Mouse (Mus musculus) splenic B cell, adult 2 months (primary cell): ENCODE results near the gene Aipl1.

Experiments
- DNase-seq: peaks from one replicate; pipeline ENCODE4 v3.0.0-alpha.2; 2011; ENCODE audit warnings: low read depth, low spot score
- H3K27me3 ChIP-seq: 2 replicates; pipeline ENCODE4 v1.6.1; 2012; ENCODE audit warnings: mild to moderate bottlenecking, low read length, moderate library complexity, mixed read lengths; ENCODE audit not compliant: control insufficient read depth, poor library complexity, insufficient read depth, severe bottlenecking
- H3K36me3 ChIP-seq: 2 replicates; pipeline ENCODE4 v1.6.1; 2012; ENCODE audit warnings: mild to moderate bottlenecking, low read length, moderate library complexity, mixed read lengths; ENCODE audit not compliant: control insufficient read depth, poor library complexity, insufficient read depth, severe bottlenecking

Gene Aipl1

GRCm38 (mm10) chr11:72037409-72037808, at the start of gene Aipl1:
Gene Aipl1 (minus strand): TSS chr11:72037509.
- Histone ChIP-seq H3K27me3 (no peaks in the 10 kb centered on the region), H3K36me3 (no peaks in the 10 kb centered on the region)
- DNase-seq = no peak

GRCm38 (mm10) chr11:72086251-72087046, 49.1 kb upstream of the Aipl1 start:
- H3K36me3 ChIP-seq = no peaks in the 10 kb centered on the region
- H3K27me3 ChIP-seq = no peaks in the 10 kb centered on the region
- DNase-seq = no peak

- no peak for DNase-seq
- Histone ChIP-seq H3K36me3 (no peaks in the 10 kb centered on the region), H3K27me3 (no peaks in the 10 kb centered on the region)
Measured at GRCm38 (mm10) chr11:72084337-72084736, 47.0 kb upstream of the Aipl1 start.

- H3K36me3 ChIP-seq = no peaks in the 10 kb centered on the region
- DNase-seq = no peak
- no peaks in the 10 kb centered on the region for H3K27me3 ChIP-seq
Measured at GRCm38 (mm10) chr11:72082601-72083000, 45.3 kb upstream of the Aipl1 start.

GRCm38 (mm10) chr11:72080461-72080860, 43.2 kb upstream of the Aipl1 start:
- Histone ChIP-seq H3K36me3 (no peaks in the 10 kb centered on the region), H3K27me3 (no peaks in the 10 kb centered on the region)
- no peak for DNase-seq

- Histone ChIP-seq H3K36me3 (no peaks in the 10 kb centered on the region), H3K27me3 (no peaks in the 10 kb centered on the region)
- DNase-seq = no peak
Measured at GRCm38 (mm10) chr11:72078647-72079046, 41.3 kb upstream of the Aipl1 start.

- no peaks in the 10 kb centered on the region for H3K27me3 ChIP-seq
- H3K36me3 ChIP-seq = no peaks in the 10 kb centered on the region
- no peak for DNase-seq
Measured at GRCm38 (mm10) chr11:72078056-72078455, 40.7 kb upstream of the Aipl1 start.

- DNase-seq = no peak
- Histone ChIP-seq H3K36me3 (no peaks in the 10 kb centered on the region), H3K27me3 (no peaks in the 10 kb centered on the region)
Measured at GRCm38 (mm10) chr11:72074230-72074629, 36.9 kb upstream of the Aipl1 start.

GRCm38 (mm10) chr11:72072331-72072905, 35.1 kb upstream of the Aipl1 start:
- no peak for DNase-seq

GRCm38 (mm10) chr11:72070733-72071132, 33.4 kb upstream of the Aipl1 start:
- no peak for DNase-seq

More at GRCm38 (mm10) chr11:72072331-72072905, 35.1 kb upstream of the Aipl1 start:
- Histone ChIP-seq H3K27me3 (no peaks in the 10 kb centered on the region), H3K36me3 (no peaks in the 10 kb centered on the region)

GRCm38 (mm10) chr11:72068026-72068425, 30.7 kb upstream of the Aipl1 start:
- no peak for DNase-seq
- H3K27me3 ChIP-seq = no peaks in the 10 kb centered on the region
- no peaks in the 10 kb centered on the region for H3K36me3 ChIP-seq

More at GRCm38 (mm10) chr11:72070733-72071132, 33.4 kb upstream of the Aipl1 start:
- Histone ChIP-seq H3K27me3 (no peaks in the 10 kb centered on the region), H3K36me3 (no peaks in the 10 kb centered on the region)

GRCm38 (mm10) chr11:72067326-72067725, 30.0 kb upstream of the Aipl1 start:
- no peaks in the 10 kb centered on the region for H3K27me3 ChIP-seq
- DNase-seq = no peak
- H3K36me3 ChIP-seq = no peaks in the 10 kb centered on the region

GRCm38 (mm10) chr11:72066330-72066729, 29.0 kb upstream of the Aipl1 start:
- peak; percentile 43 for DNase-seq
- H3K36me3 ChIP-seq = no peaks in the 10 kb centered on the region
- H3K27me3 ChIP-seq = no peaks in the 10 kb centered on the region

GRCm38 (mm10) chr11:72065103-72065502, 27.8 kb upstream of the Aipl1 start:
- no peaks in the 10 kb centered on the region for H3K27me3 ChIP-seq
- DNase-seq = no peak
- no peaks in the 10 kb centered on the region for H3K36me3 ChIP-seq

- H3K36me3 ChIP-seq = no peaks in the 10 kb centered on the region
- DNase-seq = no peak
- H3K27me3 ChIP-seq = no peaks in the 10 kb centered on the region
Measured at GRCm38 (mm10) chr11:72064414-72064813, 27.1 kb upstream of the Aipl1 start.
